Mouse (Mus musculus): Measurements from ENCODE around the gene Stx2. TPM values are rescaled to one million over a fixed set of nuclear protein-coding genes. Genes with fewer than 3 reads are reported as not detected.

Gene Stx2
- total and polyA plus RNA-seq, 3 experiments = 0.74 to 5.2 (median 2.5) TPM

DNA sequence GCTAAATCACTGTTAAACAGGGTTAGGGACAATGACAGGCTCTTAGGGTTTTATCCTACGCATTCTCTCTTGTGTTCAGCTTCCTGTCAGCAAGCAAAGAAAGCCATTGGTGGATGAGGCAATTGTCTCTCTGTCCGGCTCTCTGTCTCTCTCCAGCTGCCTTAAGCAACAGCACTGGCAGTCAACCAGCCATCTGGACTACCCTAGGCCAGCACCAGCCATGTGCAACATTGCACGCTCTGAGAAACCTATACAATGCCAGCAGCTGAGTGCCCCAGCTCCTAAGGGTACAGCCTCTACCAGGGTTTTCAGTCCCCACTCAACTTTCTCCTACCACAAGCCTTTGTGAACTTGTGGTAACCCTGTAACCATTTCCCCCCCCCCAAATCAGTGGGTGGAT is 3.0 kb downstream of the Stx2 start:
- H3K4me2 ChIP-seq (ENCODE audit: insufficient read depth, low read depth, poor library complexity, severe bottlenecking) = no peak overlapping the region
- dilution Hi-C loops (cut with MboI; ENCODE audit: extremely low pct_ligation_motif_present, extremely low pct_unique_long_range_greater_than_20kb, low sequenced_read_pairs) (no loop called here), in situ Hi-C loops (cut with MboI; ENCODE audit: low pct_ligation_motif_present, low pct_unique_long_range_greater_than_20kb, low sequenced_read_pairs) (loop anchor here (25.0 kb wide), 1 partner anchor 1393 kb away; no protein-coding TSS in a partner anchor)
- H3K27me3 ChIP-seq (replicated peaks) = peaks cover 7% of the 10 kb centered on the region
- H3K27ac ChIP-seq (ENCODE audit: insufficient read depth, low read depth) = no peak overlapping the region
- H3K9ac ChIP-seq (ENCODE audit: insufficient read depth, low read depth) = no peak overlapping the region
- H3K4me3 ChIP-seq (replicated peaks in 1 of 3; ENCODE audit: low read depth in 2 of 3, low read length in 2 of 3, poor library complexity in 1 of 3) = no peak overlapping the region
- peaks cover 5 to 17% of the 10 kb centered on the region in 2 experiments for H3K4me1 ChIP-seq (ENCODE audit: control insufficient read depth in 1 of 2, insufficient read depth in 2 of 2)
- H3K79me2 ChIP-seq (replicated peaks; ENCODE audit: control insufficient read depth, extremely low read depth, insufficient read depth, poor library complexity, severe bottlenecking) = no peaks in the 10 kb centered on the region
- no peaks in the 10 kb centered on the region for H3K9me3 ChIP-seq (replicated peaks; ENCODE audit: low read length)
- TF ChIP-seq TBP (conservative IDR thresholded peaks at IDR 0.05; ENCODE audit: low read depth, low read length) (no peak), MEF2A (IDR thresholded peaks at IDR 0.05; ENCODE audit: borderline replicate concordance, low read depth, low read length) (no peak), POLR2A (IDR thresholded peaks at IDR 0.05; ENCODE audit: low read depth, low read length) (no peak), MYC (IDR thresholded peaks at IDR 0.05; ENCODE audit: low read depth, low read length) (no peak), BHLHE40 (IDR thresholded peaks at IDR 0.05; ENCODE audit: low read depth, low read length) (no peak), POLR2AphosphoS2 (IDR thresholded peaks at IDR 0.05; ENCODE audit: low read depth, low read length) (no peak), EP300 (IDR thresholded peaks at IDR 0.05; ENCODE audit: low read length) (no peak), GABPA (IDR thresholded peaks at IDR 0.05; ENCODE audit: insufficient replicate concordance, low read depth, low read length) (no peak), MAZ (IDR thresholded peaks at IDR 0.05; ENCODE audit: low read depth, low read length) (no peak), RAD21 (IDR thresholded peaks at IDR 0.05; ENCODE audit: low read depth, low read length) (no peak), ZC3H11A (IDR thresholded peaks at IDR 0.05; ENCODE audit: low read depth, low read length) (no peak), USF2 (conservative IDR thresholded peaks at IDR 0.05; ENCODE audit: low read depth, low read length) (no peak)
- no peak for DNase-seq (ENCODE audit: extremely low read depth)
- H3K36me3 ChIP-seq (replicated peaks in 1 of 2; ENCODE audit: control insufficient read depth in 1 of 2, insufficient read depth in 1 of 2, low read length in 1 of 2) = peaks cover 0 to 2% of the 10 kb centered on the region in 2 experiments

- in situ Hi-C loops (cut with MboI; ENCODE audit: low pct_ligation_motif_present, low pct_unique_long_range_greater_than_20kb, low sequenced_read_pairs) = loop anchor here (25.0 kb wide), 1 partner anchor 1390 kb away; no protein-coding TSS in a partner anchor
- peaks cover 5% of the 10 kb centered on the region for H3K27me3 ChIP-seq (replicated peaks)
- H3K4me2 ChIP-seq (ENCODE audit: insufficient read depth, low read depth, poor library complexity, severe bottlenecking) = no peak overlapping the region
- H3K9ac ChIP-seq (ENCODE audit: insufficient read depth, low read depth) = no peak overlapping the region
- DNase-seq (ENCODE audit: extremely low read depth) = no peak
- H3K4me1 ChIP-seq (ENCODE audit: control insufficient read depth in 1 of 2, insufficient read depth in 2 of 2) = peaks cover 2% of the 10 kb centered on the region in 2 experiments; a peak in 3 of 4 replicates
- dilution Hi-C loops (cut with MboI; ENCODE audit: extremely low pct_ligation_motif_present, extremely low pct_unique_long_range_greater_than_20kb, low sequenced_read_pairs) = no loop called here
- H3K4me3 ChIP-seq (replicated peaks in 1 of 3; ENCODE audit: low read depth in 2 of 3, low read length in 2 of 3, poor library complexity in 1 of 3) = no peak overlapping the region
- H3K27ac ChIP-seq (ENCODE audit: insufficient read depth, low read depth) = no peak overlapping the region
- no peaks in the 10 kb centered on the region for H3K79me2 ChIP-seq (replicated peaks; ENCODE audit: control insufficient read depth, extremely low read depth, insufficient read depth, poor library complexity, severe bottlenecking)
- TF ChIP-seq USF2 (conservative IDR thresholded peaks at IDR 0.05; ENCODE audit: low read depth, low read length) (no peak), TBP (conservative IDR thresholded peaks at IDR 0.05; ENCODE audit: low read depth, low read length) (no peak), JUND (conservative IDR thresholded peaks at IDR 0.05; ENCODE audit: low read depth, low read length) (no peak), POLR2A (IDR thresholded peaks at IDR 0.05; ENCODE audit: low read depth, low read length) (no peak), RCOR1 (conservative IDR thresholded peaks at IDR 0.05; ENCODE audit: low read depth, low read length) (no peak), ZNF384 (IDR thresholded peaks at IDR 0.05; ENCODE audit: low read depth, low read length) (no peak), TCF12 (IDR thresholded peaks at IDR 0.05; ENCODE audit: low read depth, low read length) (no peak), POLR2AphosphoS2 (IDR thresholded peaks at IDR 0.05; ENCODE audit: low read depth, low read length) (no peak), MAX (IDR thresholded peaks at IDR 0.05; ENCODE audit: low read length) (no peak), NELFE (IDR thresholded peaks at IDR 0.05; ENCODE audit: low read depth, low read length) (no peak), MEF2A (IDR thresholded peaks at IDR 0.05; ENCODE audit: borderline replicate concordance, low read depth, low read length) (no peak), UBTF (IDR thresholded peaks at IDR 0.05; ENCODE audit: low read depth, low read length) (no peak)
- H3K36me3 ChIP-seq (replicated peaks in 1 of 2; ENCODE audit: control insufficient read depth in 1 of 2, insufficient read depth in 1 of 2, low read length in 1 of 2) = peaks cover 0 to 2% of the 10 kb centered on the region in 2 experiments
- peaks cover 3% of the 10 kb centered on the region for H3K9me3 ChIP-seq (replicated peaks; ENCODE audit: low read length)
Observed at GRCm38 (mm10) chr5:129002571-129003011, 5.8 kb downstream of the Stx2 start.
